Mouse (Mus musculus) limb, embryonic 14.5 days (tissue): ENCODE data around the gene 1700061G19Rik. TPM values are rescaled to one million over a fixed set of nuclear protein-coding genes. Genes with fewer than 3 reads are reported as not detected.

Source experiments
- ATAC-seq: fragments of 200-750 bp; cut with Nextera tagmentation; 2 replicates; pipeline ENCODE4 v1.8.0; 2017; ENCODE audit warnings: low read depth, moderate number of reproducible peaks, moderate TSS enrichment; ENCODE audit not compliant: low FRiP score
- DNase-seq: peaks from one replicate; pipeline ENCODE4 v3.0.0-alpha.2; 2015; ENCODE audit warnings: low spot score
- H3K27ac ChIP-seq: fragments of 300-500 bp; sonication (generic); replicated peaks from 2 replicates; pipeline ENCODE4 v1.5.1; 2014; ENCODE audit warnings: low read depth, mild to moderate bottlenecking, low read length, moderate library complexity, mixed read lengths
- H3K27me3 ChIP-seq: fragments of 300-500 bp; sonication (generic); 2 replicates; pipeline ENCODE4 v1.6.1; 2014; ENCODE audit warnings: low read length, mixed read lengths; ENCODE audit not compliant: control insufficient read depth, insufficient read depth
- H3K36me3 ChIP-seq: fragments of 300-500 bp; sonication (generic); 2 replicates; pipeline ENCODE4 v1.6.1; 2014; ENCODE audit warnings: mild to moderate bottlenecking, low read length, moderate library complexity, mixed read lengths; ENCODE audit not compliant: control insufficient read depth, insufficient read depth
- H3K4me1 ChIP-seq: fragments of 300-500 bp; sonication (generic); 2 replicates; pipeline ENCODE4 v1.6.1; 2014; ENCODE audit warnings: antibody characterized with exemption, low read length, mixed read lengths; ENCODE audit not compliant: control insufficient read depth, insufficient read depth
- H3K4me2 ChIP-seq: fragments of 300-500 bp; sonication (generic); replicated peaks from 2 replicates; pipeline ENCODE4 v1.6.1; 2014; ENCODE audit warnings: low read depth, mild to moderate bottlenecking, low read length, moderate library complexity; ENCODE audit not compliant: severe bottlenecking
- H3K4me3 ChIP-seq: fragments of 300-500 bp; sonication (generic); replicated peaks from 2 replicates; pipeline ENCODE4 v1.5.1; 2014; ENCODE audit warnings: low read length
- H3K9ac ChIP-seq: fragments of 300-500 bp; sonication (generic); 2 replicates; pipeline ENCODE4 v1.6.1; 2014; ENCODE audit warnings: mild to moderate bottlenecking, low read depth, low read length, moderate library complexity; ENCODE audit not compliant: severe bottlenecking
- H3K9me3 ChIP-seq: fragments of 300-500 bp; sonication (generic); 2 replicates; pipeline ENCODE4 v1.6.1; 2016; ENCODE audit warnings: low read length; ENCODE audit not compliant: control insufficient read depth
- POLR2A ChIP-seq: fragments of 200-500 bp; IDR thresholded peaks from 2 replicates; pipeline ENCODE4 v1.8.0; 2012; ENCODE audit warnings: inconsistent platforms, mild to moderate bottlenecking, moderate library complexity, borderline replicate concordance; ENCODE audit not compliant: insufficient read depth, insufficient read length; ENCODE audit errors: extremely low read depth
- WGBS: fragments of 180-500 bp; shearing (Covaris S2); extraction: QIAGEN DNeasy Blood & Tissue Kit; methylation state at CpG from one replicate; pipeline ENCODE4 v1.1.7; 2014; 5-methylcytosine and 5-hydroxymethylcytosine counted together
- polyA plus RNA-seq, 2 experiments: library from polyadenylated mRNA; depleted of rRNA in 1 of 2; stranded (reverse) in 1 of 2; unstranded in 1 of 2; fragments of >200 nt; fragmentation: Nextera tagmentation in 1 of 2; extraction: Ambion mirVana in 1 of 2; gene quantifications; 2 replicates each; pipeline versions ENCODE4 v1.2.1 to v1.2.3; 2012 to 2014

1700061G19Rik gene
- polyA plus RNA-seq, 2 experiments, result 0.03 to 0.26 TPM

DNA sequence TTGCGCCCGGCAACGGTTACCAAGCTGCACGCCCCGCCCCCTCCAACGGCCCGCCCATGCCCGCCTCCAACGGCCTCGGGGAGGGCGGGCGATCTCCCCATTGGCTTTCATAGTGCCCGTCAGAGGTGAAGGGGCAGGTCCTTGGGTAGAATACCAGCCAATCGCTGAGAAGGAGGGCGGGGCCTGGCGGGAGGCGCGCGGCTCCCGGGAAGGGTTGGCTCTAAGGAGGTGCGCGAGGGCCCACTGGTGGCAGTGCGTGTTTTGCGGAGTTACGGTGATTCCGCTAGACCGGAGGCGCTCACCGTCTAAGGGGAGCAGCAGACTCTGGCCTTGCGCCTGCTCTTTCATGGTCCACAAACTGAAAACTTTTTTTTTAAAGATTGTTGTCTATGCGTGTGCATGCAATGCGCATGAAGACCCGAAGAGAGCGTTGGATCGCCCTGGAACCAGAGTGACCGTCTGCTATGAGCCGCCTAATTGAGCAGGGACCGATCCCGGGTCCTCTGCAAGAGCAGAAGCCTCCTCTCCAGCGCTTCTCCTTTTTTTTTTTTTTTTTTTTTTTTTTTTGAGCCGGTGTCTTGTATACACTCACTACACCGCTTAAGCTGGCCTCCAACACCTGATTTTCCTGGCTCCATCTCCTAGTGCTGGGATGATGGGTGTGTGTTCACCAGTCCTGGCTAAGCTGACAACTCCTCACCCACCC, 44.0 kb upstream of the 1700061G19Rik start:
- Histone ChIP-seq H3K9ac (peak overlapping the region; percentile 31), H3K9me3 (no peaks in the 10 kb centered on the region), H3K4me2 (peak overlapping the region; percentile 91), H3K4me1 (peaks cover 5% of the 10 kb centered on the region; the same call in 1 of the 2 replicates), H3K27me3 (peaks cover 13% of the 10 kb centered on the region; the same call in 1 of the 2 replicates), H3K36me3 (no peaks in the 10 kb centered on the region), H3K4me3 (peak overlapping the region; percentile 61), H3K27ac (no peak overlapping the region)
- ATAC-seq (peak; percentile 98), DNase-seq (peak; percentile 98)
- TF ChIP-seq POLR2A, result no peak
- WGBS, result 1% methylated on average over 37 of the region's 42 CpGs

DNA sequence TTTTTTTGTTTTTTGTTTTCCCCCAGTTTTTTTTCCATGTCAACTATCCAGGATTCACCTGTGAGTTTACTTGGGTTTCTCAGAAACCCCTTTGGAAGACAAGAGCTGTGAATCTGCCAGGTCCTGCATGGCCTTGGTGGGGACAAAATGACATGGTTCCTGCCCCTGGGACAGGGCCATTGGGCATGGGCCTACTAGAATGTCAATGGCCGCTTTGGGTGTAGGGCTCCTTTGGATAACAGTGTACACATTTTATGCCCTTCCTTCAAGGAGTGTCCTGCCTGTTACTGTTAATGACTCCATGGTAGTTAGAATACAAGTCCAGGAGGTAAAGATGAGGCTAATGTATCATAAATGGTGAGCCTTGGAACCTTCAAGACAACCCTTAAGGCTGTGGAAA, 42.4 kb upstream of the 1700061G19Rik start:
- Histone ChIP-seq H3K4me2 (no peak overlapping the region), H3K9ac (no peak overlapping the region), H3K36me3 (no peaks in the 10 kb centered on the region), H3K4me3 (no peak overlapping the region), H3K4me1 (peaks cover 5% of the 10 kb centered on the region; the same call in 1 of the 2 replicates), H3K27me3 (peaks cover 13% of the 10 kb centered on the region; the same call in 1 of the 2 replicates), H3K9me3 (no peaks in the 10 kb centered on the region), H3K27ac (no peak overlapping the region)
- ATAC-seq (no peak), DNase-seq (no peak)
- 86% methylated on average over 1 of the region's 1 CpGs for WGBS
- no peak for TF ChIP-seq POLR2A

GRCm38 (mm10) chr17:56833381-56833780, 41.9 kb upstream of the 1700061G19Rik start:
- Histone ChIP-seq H3K9me3 (no peaks in the 10 kb centered on the region), H3K36me3 (no peaks in the 10 kb centered on the region), H3K9ac (no peak overlapping the region), H3K4me1 (peaks cover 5% of the 10 kb centered on the region; the same call in 1 of the 2 replicates), H3K4me2 (no peak overlapping the region), H3K27ac (no peak overlapping the region), H3K4me3 (no peak overlapping the region), H3K27me3 (peaks cover 13% of the 10 kb centered on the region; the same call in 1 of the 2 replicates)
- no peak for TF ChIP-seq POLR2A
- ATAC-seq, result no peak
- no peak for DNase-seq
- 83% methylated on average over 1 of the region's 1 CpGs for WGBS

- DNase-seq, result no peak
- 86% methylated on average over 8 of the region's 8 CpGs for WGBS
- H3K4me2 ChIP-seq, result no peak overlapping the region
Measured at GRCm38 (mm10) chr17:56836336-56836735, 38.9 kb upstream of the 1700061G19Rik start.

DNA sequence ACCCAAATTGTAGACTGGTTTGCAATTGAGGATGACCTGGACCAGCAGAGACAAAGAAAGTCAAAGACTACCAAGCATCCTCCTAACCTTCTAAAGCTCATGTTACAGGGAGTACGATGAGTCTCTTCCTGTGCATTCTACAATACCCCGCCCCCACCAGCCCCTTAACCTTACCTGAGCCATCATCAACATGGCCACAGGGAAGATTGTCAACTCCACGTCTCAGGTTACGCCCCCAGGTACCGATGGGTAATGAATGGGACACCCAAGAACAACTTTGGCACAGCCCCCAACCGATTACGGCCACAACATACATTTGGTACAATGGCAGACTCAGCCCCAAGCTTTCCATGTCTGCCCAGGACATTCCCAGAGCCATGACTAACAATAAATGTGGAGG, 34.8 kb upstream of the 1700061G19Rik start:
- no peaks in the 10 kb centered on the region for H3K4me1 ChIP-seq
- H3K27ac ChIP-seq, result no peak overlapping the region
- ATAC-seq, result no peak
- no peak overlapping the region for H3K4me3 ChIP-seq
- no peak overlapping the region for H3K9ac ChIP-seq
- no peaks in the 10 kb centered on the region for H3K27me3 ChIP-seq
- TF ChIP-seq POLR2A, result no peak
- WGBS, result 75% methylated on average over 7 of the region's 7 CpGs
- no peaks in the 10 kb centered on the region for H3K36me3 ChIP-seq
- no peaks in the 10 kb centered on the region for H3K9me3 ChIP-seq
- no peak for DNase-seq
- H3K4me2 ChIP-seq, result no peak overlapping the region

More at GRCm38 (mm10) chr17:56836336-56836735, 38.9 kb upstream of the 1700061G19Rik start:
- Histone ChIP-seq H3K27ac (no peak overlapping the region), H3K27me3 (0 out of 2 replicates have a peak, but pooled peaks cover 6% of the 10 kb centered on the region), H3K4me1 (no peaks in the 10 kb centered on the region), H3K4me3 (no peak overlapping the region), H3K9ac (no peak overlapping the region), H3K36me3 (no peaks in the 10 kb centered on the region), H3K9me3 (no peaks in the 10 kb centered on the region)
- TF ChIP-seq POLR2A, result no peak
- ATAC-seq, result no peak
